Mouse (Mus musculus) brain, adult 2 months (tissue): ENCODE measurements around the gene Igf1r.

Source experiments
- DNase-seq: peaks from one replicate; pipeline ENCODE4 v3.0.0; 2011; ENCODE audit warnings: low read depth, low spot score

The Igf1r gene

GRCm38 (mm10) chr7:68117567-68117966 lies 164.9 kb downstream of the Igf1r start:
- no peak for DNase-seq

GRCm38 (mm10) chr7:68117981-68118380 lies 165.4 kb downstream of the Igf1r start:
- peak; percentile 31 for DNase-seq

- no peak for DNase-seq
Measured at GRCm38 (mm10) chr7:68119605-68120004, 167.0 kb downstream of the Igf1r start.

GRCm38 (mm10) chr7:68122418-68122817 lies 169.8 kb downstream of the Igf1r start:
- DNase-seq = no peak

- DNase-seq = no peak
Measured at GRCm38 (mm10) chr7:68125347-68125746, 172.7 kb downstream of the Igf1r start.

- peak; percentile 87 for DNase-seq
Measured at GRCm38 (mm10) chr7:68127799-68128261, 175.2 kb downstream of the Igf1r start.

GRCm38 (mm10) chr7:68128271-68128674 lies 175.6 kb downstream of the Igf1r start:
- no peak for DNase-seq

GRCm38 (mm10) chr7:68129077-68129511 lies 176.5 kb downstream of the Igf1r start:
- peak; percentile 100 for DNase-seq

GRCm38 (mm10) chr7:68129546-68130253 lies 177.1 kb downstream of the Igf1r start:
- DNase-seq = peak; percentile 99

- peak; percentile 63 for DNase-seq
Measured at GRCm38 (mm10) chr7:68130950-68131580, 178.4 kb downstream of the Igf1r start.

- no peak for DNase-seq
Measured at GRCm38 (mm10) chr7:68133679-68134078, 181.1 kb downstream of the Igf1r start.

- peak; percentile 34 for DNase-seq
Measured at GRCm38 (mm10) chr7:68134948-68135347, 182.3 kb downstream of the Igf1r start.

GRCm38 (mm10) chr7:68136056-68136455 lies 183.4 kb downstream of the Igf1r start:
- DNase-seq = no peak

GRCm38 (mm10) chr7:68139384-68139783 lies 186.8 kb downstream of the Igf1r start:
- no peak for DNase-seq

GRCm38 (mm10) chr7:68140041-68140807 lies 187.6 kb downstream of the Igf1r start:
- DNase-seq = no peak

- DNase-seq = peak; percentile 20
Measured at GRCm38 (mm10) chr7:68144266-68144665, 191.6 kb downstream of the Igf1r start.

GRCm38 (mm10) chr7:68148297-68149048 lies 195.8 kb downstream of the Igf1r start:
- no peak for DNase-seq

- no peak for DNase-seq
Measured at GRCm38 (mm10) chr7:68151892-68152291, 199.3 kb downstream of the Igf1r start.

GRCm38 (mm10) chr7:68152458-68152857 lies 199.8 kb downstream of the Igf1r start:
- no peak for DNase-seq

GRCm38 (mm10) chr7:68153269-68153668 lies 200.6 kb downstream of the Igf1r start:
- peak; percentile 55 for DNase-seq

- DNase-seq = peak; percentile 56
Measured at GRCm38 (mm10) chr7:68154588-68154987, 202.0 kb downstream of the Igf1r start.
